Mouse (Mus musculus): ENCODE data around the gene Atp13a3.

Atp13a3 gene

DNA sequence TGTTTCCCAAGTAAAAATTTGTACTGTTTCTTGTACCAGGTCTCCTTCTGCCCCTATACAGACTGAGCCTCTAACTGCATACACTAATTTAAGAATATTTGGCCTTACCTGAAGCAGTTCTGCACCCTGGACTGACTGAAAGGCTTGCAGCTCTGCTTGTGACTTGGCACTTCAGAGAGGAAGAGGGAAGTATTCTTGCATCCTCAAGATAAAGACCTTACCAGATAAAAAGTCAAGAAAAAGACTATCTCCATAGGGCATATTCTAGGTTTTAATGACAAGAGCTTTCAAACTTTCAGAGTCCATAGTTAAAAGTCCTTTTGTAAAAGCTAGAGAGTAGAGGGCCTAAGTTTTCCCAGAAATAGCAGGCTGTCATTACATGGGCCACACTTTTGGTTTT is 95.1 kb downstream of the Atp13a3 start, which contains the start of gene Gp5:
Gene Gp5, minus strand, starts transcription at position 133 of the 400 bp plus-strand sequence.
- DNase-seq = no peak

DNA sequence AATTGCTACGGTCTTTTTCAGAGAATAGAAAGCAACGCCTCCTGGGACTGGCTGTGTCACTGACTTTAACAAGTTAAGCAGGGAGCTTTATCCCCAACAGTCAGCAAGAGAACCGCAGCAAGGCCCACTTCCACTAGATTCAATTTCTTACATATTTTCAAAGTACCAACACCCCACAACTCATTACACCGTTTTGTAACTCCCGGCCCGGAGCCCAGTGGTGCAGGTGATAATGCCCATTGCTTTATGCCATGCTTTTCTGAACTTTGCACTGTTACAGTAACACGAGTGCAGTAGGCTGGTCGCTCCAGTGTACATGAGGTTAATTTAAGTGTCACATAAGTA is 95.6 kb downstream of the Atp13a3 start:
- no peak for DNase-seq

DNA sequence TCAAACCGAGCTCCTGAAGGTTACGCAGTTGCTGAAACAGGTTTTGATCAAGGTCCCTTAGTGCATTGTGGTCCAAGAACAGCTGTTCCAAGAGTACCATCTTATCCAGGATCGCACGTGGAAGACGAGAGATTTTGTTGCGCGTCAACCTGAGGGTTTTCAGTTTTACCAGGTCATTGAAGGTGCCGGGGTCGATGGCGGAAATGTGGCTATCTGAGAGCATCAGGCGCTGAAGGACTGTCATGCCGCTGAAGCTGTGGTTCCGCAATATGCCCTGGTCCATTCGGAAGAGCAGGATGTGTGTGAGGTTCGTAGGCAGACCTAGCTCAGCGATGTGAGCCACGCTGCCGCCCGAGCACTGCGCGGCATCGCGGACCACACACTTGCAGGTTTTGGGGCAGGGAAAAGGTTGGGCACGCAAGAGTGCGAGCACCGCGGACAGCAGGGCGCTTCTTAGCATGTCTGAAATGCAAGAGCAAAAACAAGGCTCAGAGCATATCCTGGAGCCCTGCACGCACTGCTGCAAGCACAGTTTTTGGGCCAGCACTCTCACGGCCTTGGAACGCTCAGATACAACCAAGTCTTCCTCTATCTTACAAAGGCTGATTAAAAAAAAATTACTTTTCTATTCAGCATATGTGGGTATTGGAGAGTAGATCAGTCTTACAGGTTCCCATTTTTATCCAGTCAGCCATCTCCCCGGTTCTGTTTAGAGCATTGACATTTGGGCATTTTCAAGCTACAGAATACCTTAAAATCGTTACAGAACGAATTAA is 96.2 kb downstream of the Atp13a3 start:
- peak in 1 of 2 experiments; percentile 6 for DNase-seq

DNA sequence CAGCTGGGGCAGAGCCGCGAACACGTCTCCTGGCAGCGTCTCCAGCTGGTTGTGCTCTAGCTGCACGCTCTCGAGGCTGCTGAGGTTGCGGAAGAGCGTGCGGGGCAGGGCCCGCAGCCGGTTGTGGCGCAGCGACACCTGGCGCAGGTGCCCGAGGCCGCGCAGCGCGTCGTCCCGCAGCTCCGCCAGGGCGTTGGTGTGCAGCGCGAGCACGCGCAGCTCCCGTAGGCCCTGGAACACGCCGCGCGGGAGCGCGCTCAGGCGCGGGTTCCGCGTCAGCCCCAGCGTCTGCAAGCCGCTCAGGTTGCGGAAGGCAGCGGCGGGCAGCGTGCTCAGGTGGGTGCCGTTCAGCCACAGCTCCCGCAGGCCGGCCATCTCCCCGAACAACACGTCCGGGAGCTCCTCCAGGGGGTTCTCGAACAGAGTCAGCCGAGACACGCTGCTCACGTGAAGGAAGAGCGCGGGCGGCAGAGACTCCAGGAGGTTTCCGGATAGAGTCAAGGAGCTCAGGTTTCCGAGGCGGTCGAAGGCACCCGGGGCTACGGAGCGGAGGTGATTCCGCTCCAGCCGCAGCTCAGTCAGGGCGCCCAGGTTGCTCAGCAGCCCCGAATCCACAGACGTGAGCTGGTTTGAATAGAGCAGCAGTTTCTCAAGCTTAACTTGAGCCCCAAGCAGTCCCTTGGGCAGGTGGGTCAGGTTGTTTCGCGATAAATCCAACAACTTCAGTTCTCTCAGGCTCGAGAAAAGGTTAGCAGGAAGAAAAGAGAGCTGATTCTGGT is 97.0 kb downstream of the Atp13a3 start:
- DNase-seq = peak in 1 of 2 experiments; percentile 14

DNA sequence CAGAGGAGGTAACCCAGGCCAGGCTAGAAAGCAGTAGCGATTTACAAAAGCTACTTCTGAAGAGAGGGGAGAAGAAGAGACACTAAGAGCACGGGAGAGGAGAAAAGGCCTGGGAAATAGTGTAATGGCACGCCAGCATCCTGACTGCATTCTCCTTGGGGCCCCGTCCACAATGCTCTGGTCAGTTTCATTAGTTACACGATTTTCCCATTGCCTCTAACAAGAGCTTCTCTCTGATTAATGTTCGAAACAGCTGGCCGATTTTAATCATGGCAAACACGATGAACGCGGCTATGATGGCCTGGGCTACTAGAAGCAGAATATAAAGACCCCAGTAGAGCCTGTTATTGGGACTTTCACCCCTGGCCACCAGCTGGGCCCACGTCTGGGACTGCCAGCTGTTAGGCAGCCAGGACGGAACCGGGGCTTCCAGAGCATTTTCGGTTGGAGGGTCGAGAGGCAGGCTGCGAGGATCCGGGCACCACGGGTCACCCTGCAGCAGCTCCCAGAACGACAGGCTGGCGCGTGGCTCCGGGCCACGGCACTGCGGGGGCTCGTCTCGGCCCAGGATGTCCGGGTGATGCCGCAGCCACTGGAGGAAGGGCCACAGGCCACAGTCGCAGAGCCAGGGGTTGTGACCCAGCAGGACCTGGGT is 97.7 kb downstream of the Atp13a3 start:
- peak in 1 of 2 experiments; percentile 6 for DNase-seq

DNA sequence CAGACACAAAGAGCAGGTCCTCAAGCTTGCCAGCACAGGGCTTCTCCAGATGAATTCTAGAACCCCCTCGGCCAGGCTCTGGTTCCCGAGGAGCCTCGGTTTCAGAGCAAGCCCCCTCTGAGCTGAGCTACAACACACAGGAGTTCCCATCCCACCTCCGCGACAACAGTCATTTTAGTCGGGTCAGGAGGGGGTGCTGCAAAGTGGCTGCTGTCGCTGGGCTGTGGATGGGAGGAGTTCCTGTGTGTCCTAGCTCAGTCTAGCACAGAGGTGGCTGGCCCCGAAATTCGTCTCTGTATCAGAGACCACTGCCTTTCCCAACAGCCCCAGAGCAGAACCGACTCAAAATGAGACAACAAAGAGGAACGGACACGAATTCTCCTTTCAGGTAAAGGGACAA is 98.5 kb downstream of the Atp13a3 start:
- no peak for DNase-seq

DNA sequence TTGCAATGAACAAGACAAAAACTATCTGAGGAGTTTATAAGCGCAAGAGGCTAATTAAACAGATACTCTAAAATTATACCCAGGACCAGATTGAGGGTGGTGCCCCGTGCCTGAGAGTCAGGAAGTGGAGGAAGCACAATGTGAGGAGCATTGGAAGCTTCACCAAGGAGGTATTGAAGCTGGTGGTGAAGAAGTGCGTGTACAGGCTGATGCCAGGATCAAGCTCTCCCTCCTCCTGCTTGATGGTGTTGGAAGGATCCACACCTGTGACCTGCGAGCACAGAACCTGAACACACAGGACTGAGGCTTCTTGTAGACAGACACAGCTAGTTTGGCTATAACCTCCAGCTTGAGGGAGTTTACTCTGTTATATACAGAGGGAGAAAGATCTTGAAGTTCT is 99.7 kb downstream of the Atp13a3 start:
- no peak for DNase-seq

DNA sequence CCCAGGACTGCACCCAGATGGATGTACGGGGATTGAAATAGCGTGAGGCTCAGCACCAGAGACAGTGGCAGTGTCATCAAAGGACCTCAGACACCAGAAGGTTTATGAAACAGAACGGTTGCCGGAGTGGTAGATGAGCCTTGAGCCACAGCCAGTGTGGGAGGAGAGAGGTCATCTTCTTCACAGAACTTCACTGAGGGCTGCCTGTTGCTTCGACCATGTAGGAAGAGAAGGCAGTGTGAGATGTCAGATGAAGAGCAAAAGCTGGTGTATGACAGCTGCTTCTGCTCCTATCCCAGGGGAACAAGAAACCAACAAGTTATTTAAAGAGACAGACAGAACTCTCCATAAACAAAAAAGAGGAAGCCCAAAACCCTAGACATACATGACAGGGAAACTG is 101.5 kb downstream of the Atp13a3 start:
- no peak for DNase-seq

DNA sequence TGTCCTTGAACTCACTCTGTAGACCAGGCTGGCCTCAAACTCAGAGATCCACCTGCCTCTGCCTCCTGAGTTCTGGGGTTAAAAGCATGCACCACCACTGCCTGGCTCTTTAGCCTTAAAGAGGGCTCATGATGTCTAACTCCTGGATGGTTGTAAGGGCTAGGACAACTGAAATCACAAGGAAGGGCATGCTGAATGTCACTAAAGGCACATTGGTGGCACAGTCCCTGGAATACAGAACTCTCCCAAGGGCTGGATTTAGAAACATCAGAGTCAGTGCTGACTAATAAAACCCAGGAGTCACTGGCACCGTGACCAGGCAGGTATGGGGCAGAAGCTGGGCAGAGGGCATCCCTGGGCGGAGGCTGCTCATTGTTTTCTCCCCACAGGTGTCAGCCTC is 102.4 kb downstream of the Atp13a3 start:
- DNase-seq = no peak

DNA sequence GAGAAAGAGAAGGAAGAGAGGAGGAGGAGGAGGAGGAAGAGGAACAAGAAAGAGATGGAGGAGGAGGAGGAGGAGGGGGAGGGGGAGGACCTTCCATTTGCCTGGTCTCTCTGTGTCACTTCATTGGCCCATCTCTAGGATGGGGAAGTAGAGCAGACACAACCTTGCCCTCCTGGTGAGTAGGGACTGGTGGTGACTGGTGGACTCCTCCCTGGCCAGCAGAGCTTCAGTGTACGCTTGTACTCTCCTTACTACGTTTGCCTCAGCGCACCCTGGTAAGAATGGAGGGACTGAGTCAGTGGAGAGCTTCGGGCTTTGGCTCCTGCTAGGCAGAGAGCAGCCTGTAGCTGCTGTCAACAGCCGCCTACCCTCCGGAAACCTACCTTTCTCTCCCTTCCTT is 103.1 kb downstream of the Atp13a3 start:
- DNase-seq = no peak

DNA sequence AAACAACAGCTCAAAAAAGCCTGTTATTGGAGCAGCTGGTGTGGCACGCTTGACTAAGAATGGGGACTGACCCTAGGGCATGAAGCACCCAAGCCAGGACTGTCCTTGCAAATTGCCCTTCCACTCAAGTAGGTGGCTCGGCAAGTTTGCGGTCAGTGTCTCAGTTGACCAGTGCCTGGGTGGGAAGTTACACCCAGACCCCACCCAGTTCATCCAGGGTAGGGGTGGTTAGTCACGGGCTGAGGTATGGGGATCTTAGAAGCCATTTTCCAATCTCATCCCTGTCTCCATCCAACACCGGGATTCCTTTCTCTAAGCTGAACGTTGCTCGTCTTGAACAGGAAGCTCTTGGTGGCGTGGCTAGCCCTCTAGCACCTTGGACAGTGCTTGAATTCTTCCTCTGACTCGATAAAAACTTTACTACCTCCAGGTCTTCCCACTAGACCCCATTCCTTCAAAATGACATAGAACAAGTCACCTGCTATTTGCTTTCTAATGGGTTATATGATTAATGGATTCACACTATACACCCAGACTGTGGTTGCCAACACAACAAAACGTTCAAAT is 106.0 kb downstream of the Atp13a3 start:
- no peak for DNase-seq

DNA sequence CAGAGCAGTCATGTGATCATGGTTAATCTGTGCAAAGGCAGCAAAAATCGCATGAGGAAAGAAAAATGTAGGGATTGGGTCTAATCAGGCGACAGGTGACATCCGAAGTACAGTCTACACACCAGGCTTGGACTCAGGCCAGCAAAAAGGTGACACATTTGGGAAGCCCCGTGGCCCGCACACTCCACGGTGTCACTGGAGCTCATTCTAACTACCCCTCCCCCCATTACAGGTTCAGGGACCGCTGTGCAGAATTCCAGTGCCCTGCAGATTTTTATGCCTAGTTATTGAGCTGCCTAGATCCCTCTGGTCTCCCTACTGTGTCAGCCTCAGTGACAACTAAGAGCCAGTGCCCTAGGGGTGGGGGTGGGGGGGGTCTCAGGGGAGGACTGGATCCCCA is 108.3 kb downstream of the Atp13a3 start:
- no peak for DNase-seq

DNA sequence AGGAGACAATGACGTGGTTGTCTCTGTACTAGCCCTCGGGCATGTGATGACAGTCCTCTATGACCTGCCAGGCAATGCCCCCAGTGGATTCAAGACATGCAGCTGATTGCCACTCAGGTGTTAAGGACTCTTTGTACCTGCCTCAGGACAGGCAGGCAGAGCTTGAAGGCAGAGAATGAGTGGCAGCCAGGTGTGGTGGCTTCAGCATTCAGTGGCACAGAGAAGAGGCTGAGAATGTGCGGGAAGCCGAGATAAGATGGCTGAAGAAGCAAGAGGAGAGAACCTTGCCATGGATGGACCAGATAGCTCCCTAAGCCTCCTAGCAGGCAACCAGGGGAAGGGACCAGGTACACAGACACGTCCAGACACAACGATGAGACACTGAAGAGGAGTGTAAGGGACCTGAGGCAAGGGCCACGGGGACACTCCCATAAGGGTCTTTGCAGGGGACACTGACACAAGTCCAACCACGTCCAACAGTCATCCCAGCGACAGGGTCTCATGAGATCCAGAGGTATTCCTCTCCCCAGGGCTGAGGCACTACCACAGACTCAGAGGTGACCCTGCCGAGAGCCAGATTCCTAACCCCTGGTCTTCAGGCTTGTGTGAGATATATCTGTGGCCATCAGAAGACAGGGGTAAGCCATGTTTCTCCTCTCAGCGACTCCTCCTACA is 109.0 kb downstream of the Atp13a3 start:
- no peak for DNase-seq

DNA sequence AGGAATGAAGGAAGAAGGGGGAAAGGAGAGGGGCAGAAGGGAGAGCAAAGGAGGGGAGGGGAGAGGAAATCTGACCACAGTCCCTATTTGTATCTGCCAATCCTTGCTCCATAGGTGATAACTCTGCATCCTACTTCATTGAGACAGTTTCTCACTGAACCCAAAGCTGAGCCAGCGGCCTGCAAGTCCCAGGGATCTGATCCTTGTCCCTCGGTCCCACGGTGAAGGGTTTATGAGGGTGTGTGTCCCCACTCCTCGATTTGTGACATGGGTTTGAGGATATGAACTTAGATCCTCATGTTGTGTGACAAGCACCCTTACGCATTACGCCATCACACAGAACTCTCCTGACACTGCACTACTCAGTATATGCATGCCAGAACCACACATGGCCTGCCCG is 110.7 kb downstream of the Atp13a3 start:
- no peak for DNase-seq

DNA sequence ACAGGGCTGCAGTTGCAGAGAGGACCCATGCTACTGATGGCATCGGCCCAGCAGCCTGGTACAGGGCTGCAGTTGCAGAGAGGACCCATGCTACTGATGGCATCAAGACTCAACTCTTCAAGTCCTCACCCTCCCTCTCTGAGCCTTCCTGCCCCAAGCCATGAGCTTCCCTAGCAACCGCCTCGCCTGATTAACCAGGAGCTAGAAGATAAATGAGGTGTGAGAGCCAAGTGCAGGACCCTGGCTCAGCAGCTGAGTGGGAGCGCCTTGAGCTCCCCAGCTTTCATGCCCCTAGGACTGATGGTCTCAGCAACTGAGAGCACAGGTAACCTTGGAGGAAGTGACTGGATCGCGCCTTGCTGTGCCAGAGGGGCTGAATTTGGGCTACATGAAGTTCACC is 115.3 kb downstream of the Atp13a3 start:
- no peak for DNase-seq

DNA sequence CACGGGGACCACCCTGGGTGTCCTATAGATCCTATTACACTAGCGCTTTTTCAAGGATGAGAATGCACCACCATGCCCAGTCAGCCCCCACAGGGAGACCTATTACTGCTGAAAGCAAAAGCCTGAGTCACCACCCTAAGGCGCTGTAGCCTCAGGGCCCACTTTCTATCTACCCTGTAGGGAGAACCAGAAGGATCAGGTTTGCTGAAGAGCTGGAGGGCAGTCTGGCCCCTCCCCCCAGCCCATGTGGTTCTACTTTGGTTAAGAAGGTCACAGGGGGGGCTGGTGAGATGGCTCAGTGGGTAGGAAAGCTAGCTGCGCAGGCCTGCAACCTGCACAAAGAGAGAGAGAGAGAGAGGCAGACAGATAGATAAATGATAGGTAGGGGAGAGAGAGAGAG is 120.1 kb downstream of the Atp13a3 start:
- DNase-seq = no peak

DNA sequence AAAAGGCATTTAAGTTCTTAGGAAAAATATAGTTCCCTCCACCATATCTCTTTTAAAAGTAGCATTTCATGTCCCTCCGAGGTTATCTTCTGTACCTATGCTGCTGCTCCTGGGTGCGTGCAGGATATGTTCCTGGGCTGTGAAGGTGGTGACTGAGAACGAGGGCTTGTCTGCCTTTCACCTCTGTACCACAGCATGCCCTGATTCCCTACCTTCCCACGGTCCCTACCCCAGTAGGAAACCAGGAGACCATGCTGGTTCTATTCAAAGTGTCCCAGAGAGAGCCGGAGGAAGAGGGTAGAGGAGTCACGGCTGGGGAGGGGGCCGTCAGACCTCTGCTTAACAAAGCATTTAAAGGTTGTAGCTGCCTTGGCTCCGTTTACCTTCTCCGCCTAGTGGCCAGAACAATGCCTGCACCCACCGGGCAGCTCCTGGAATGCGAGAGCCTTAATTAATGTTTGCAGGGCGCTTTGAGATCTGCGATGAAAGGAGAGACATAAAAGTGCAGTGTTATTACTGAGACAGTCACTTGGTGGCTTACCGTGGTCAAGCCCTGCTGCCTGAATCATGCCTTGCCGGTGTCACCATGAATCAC is 121.9 kb downstream of the Atp13a3 start:
- peak in 1 of 2 experiments; percentile 31 for DNase-seq

DNA sequence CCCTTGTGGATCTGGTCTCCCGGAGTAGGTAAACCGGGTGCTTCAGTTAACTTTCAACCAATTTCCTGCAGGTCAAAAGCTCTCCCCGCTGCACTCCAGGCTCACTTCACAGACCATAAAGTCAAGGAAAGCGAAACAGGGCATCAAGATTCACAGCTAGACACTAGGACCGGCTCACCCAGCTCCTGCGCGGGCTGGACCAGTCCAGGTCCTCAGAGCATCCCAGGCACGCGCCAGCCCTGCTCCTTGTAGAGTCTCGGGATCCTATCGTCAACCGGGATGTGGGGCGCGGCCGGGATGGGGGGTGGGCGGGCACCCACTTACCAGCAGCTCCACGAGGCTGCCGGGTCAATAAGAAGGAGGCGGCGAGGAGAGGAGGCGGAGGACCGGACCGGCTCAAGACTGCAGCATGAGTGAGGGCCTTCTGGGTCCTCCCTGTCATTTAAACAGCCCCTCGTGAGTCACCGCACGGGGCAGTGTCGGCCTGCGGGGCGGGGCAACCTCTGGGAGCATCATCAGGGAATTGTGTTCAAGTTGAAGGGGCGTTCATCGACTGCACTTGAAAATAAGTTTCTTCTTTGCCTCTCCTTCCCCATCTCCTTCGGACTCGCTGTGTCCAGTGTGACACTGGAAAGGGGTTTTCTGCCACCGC is 122.8 kb downstream of the Atp13a3 start, which contains the start of gene Lrrc15:
Gene Lrrc15, minus strand, starts transcription at position 413 of the 652 bp plus-strand sequence.
- DNase-seq = no peak

DNA sequence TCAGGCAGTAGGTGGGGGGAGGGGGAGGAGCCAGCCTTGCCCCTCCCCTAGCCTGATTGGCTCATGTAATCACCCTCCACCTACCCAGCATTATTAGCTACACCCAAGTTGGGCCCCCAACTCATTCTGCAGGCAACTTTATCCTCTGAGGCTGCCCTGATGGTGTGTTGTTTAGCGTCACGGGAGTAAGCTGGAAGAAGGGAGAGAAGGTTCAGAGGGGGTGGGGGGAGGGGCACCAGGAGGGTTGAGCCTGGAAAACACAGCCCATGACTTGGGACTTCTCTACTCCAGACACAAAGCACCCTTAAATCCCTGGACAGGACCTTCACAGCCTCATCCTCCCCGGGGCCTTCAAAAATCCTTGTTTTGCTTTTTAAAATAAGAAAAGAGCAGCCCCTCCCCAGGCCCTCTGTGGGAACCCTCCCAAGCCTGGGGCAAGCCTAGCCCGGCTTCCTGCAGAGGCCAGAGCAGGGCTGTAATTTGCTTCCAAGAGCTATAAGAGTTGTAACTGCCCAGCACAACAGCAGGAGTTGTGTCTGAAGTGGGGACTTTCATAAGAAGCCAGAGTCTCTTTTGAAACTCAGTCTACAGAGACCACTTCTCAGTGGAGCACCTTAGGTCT is 125.0 kb downstream of the Atp13a3 start:
- DNase-seq = no peak

DNA sequence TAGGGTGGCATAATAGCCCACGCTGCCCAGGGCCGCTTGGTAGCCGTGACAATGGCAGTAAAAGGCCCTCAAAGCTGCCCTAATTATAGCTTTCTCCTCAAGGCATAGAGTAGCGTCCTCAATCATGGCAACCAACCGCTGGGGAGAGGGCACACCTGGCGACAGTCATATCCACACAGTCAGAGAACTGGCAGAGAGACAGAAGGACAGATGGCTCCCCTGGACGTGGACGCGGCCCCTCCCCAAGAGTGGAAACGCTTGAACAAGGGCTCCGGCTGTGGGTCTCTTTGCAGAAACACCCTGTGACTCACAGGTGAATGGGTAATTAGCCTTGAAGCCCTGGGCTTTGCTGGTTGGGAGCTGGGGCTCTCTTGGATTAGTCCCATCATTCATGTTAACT is 127.4 kb downstream of the Atp13a3 start:
- DNase-seq = no peak
